Mouse (Mus musculus): ENCODE data around the gene 2310022A10Rik.
"Not testable (repeated sequence)": the region's sequence is repeated elsewhere in the genome, so short reads cannot be mapped to it uniquely, and the experiment has no call there.

The 2310022A10Rik gene

DNA sequence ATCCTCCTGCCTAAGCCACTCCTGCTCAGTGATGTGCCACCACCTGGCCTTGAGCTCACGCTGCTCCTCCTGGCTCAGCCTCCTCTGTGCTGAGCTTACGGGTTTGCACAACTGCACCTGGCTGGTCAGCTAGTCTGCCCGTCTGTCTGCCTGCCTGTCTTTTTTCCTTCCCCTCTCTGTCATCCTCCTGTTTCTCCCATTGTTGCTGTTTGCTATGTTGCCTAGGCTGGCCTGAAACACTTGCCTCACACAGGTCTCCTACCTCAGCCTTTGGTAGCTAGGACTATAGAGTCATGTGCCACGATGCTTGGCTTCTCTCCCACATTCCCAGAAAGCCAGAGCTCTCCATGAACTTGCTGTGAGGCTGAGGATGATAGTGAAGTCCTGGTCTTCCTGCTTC lies 59.9 kb downstream of the 2310022A10Rik start:
- DNase-seq (ENCODE audit: low spot score): no peak

DNA sequence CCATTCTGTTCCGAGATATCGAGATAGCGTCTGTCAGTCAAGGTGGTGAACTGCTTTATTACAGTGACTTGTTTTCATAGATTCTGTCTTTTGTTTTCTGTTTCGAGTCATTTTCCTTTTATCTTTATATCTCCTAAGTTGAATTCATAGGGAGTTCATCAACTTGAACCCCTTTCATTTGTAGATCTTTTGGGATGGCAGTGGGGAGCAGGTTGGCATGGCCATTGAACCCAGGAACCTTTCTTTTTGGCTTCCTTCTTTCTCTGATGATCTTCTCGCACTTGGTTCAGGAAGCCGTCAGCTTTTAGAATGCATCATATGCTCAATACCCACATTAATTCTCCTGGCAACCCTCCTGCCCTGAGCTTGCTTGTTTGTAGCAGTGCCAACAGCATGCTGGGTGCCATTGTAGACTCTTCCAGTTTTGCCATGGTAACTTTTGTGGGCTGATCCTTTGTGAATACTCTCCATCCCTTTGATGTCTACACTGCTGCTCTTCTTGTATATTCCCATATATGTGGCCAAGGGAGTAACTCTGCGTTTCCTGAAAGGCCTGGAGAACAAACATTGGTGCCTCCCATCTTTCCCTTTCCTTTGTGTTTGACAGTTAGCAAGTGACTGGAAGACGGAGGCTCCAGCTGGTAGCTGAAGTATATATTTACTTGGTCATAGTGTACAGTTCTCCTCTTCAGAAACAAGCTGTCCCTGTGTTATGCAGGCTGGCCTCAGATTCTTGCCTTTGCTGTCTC lies 60.9 kb downstream of the 2310022A10Rik start:
- no peak for DNase-seq (ENCODE audit: low spot score)

DNA sequence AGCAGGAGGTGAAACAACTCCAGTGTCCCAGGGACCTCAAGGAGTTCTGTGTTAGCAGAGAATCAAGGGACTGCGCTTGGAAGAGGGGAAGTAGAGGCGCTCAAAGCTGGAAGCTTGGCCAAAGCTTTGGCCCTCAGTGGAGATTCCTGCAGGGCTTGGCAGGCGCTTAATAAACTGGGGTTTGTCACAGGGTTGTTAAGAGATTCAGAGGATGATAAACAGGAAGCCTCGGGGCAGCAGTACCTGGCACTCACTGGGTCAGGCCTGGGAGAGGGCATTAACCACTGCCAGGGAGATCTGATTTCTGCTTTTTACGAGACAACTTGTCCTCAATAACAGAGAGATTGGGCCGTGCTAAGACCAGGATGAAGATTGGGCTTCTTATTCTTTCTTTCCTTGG lies 68.0 kb downstream of the 2310022A10Rik start:
- no peak for DNase-seq (ENCODE audit: low spot score)

DNA sequence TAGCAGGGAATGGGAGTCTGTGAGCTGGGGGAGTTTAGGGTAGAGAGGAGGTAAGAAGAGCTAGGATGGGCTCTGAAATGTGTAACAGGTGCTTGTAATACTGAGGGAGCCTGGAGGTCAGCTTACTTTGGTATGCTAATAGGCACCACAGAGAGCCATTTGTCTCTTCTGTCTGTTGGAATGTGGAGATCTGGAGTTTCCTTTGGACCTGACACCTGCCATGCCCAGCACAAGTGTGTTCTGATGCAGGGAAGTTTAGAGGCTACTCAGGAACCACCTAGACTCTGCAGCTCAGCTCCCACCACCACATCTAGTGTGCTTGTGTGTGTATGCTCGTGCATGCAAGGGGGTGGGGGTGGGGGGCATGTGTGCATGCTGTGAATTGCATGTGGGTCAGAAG lies 69.2 kb downstream of the 2310022A10Rik start:
- DNase-seq (ENCODE audit: low spot score): no peak

DNA sequence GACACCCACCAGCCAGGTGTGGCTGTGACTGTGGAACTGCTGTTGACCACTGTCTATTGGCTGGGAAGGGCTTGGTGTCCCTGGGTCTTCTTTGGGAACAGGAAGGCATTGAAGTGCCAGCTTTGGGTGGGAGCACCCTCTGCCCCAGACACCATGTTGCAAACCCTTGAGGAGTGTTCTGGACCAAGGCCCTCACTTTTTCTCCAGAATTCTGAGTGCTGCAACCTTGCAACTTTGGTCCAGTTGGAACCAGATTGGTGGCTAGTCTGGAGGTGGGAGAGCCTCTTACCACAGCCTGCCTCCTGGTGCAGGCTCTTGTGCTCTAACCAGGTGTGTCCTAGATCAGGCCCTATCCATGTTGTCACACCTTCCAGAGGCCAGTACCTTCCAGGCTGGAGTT lies 71.9 kb downstream of the 2310022A10Rik start:
- DNase-seq (ENCODE audit: low spot score): no peak

DNA sequence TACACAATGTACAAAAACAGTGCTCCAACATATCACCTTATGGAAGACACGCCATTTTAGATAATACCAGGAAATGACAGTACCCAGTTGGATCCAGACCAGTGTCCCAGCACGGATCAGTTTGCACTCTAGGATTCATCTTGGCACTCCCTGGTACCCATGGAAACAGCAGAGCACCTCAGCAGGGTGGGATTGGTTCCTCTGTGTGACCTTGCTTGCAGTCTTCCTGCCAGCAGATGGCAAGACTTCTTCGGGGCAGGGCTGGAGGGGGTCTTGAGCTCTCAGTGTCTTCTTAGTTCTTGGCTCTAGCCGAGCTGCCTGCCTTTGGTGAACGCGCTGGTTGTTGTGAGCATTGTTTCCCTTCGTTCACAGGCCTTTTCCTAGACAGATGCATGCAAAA lies 74.7 kb downstream of the 2310022A10Rik start:
- no peak for DNase-seq (ENCODE audit: low spot score)

DNA sequence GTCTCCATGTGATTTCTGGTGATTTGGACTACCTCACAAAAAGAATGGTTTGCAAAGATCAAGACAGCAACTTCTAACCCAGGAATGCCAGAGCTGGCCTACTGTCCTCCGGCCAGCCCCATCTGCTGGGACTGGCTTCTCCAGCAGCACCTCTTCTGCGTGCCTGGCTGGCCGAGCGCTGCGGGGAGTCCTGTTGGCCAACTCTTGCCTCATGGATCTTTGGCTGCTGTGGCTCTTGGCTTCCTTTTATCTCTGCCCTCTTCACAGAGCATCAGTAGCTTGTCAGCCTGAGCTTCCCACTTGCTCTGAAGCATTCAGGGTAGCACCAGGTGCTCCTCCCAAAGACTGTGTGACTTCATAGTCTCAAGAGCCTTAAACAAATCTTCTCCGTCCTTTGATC lies 75.2 kb downstream of the 2310022A10Rik start:
- no peak for DNase-seq (ENCODE audit: low spot score)

DNA sequence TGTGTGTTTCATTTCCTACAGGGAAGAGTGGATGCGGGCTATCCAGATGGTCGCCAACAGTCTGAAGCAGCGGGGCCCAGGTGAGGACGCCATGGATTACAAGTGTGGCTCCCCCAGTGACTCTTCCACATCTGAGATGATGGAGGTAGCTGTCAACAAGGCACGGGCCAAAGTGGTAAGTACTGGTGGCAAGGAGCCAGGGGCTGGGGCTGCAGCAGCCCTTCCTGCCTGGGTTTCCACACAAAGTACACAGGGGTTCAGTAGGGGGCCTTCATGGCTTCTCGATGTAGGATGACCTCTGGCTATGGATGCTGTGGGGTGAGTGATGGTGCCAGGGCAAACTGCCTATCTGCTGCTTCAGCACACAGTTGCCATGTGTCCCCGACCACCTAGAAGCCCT lies 75.8 kb downstream of the 2310022A10Rik start:
- DNase-seq (ENCODE audit: low spot score): not testable (repeated sequence)

DNA sequence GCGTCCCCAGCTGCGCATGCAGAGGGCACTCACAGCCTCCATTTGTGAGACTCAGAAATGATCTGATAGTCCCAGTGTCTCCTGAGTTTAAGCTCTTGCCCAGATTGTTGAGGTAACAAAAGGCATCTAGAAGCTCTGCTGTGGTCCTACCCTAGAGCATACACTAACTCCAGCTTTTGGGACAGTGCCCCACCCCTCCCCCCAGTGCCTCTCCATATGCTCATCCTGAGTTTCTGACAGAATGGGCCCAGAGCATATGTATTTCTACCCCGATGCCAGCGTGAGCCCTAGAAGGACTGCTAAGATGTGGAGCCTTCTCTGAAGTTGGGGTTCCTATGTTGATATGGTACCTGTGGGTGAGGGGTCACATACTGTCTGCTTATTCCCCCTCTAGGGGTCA lies 78.4 kb downstream of the 2310022A10Rik start:
- no peak for DNase-seq (ENCODE audit: low spot score)

All from embryo, embryonic 10 days (tissue).